Mouse (Mus musculus): ENCODE results near the gene Slc1a2. TPM values are rescaled to one million over a fixed set of nuclear protein-coding genes. Genes with fewer than 3 reads are reported as not detected.

The Slc1a2 gene
- total and polyA plus RNA-seq, 2 experiments from 2014 or later = 0.15 to 0.42 TPM

DNA sequence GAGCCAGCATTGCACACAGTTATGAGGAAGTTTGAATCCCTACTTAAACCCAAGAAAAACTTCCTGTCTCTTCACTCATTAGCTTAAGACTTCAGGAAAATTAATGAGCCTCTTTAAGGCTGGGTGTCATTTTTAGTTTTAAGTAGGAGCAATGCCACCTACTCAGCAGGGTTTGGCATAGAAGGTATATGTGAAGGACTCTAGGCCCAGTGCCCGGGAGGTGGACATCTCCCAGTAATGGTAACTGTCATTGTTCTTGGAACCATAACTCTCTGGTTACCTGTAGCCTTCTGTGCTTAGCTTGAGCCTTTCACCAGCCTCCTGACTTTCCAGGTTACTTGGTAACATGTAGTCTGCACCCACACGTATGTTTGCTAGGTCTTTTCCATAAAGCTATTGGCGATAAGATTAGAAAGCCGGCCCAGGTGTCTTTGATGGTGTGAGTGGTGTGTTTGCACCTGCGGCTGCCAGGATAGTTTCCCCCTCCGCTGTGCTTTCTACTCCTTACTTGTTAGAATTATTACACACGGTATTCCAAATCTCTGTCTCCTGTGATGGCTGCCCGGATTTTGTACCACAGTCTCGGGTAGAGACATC lies 18.4 kb downstream of the Slc1a2 start:
- no peaks in the 10 kb centered on the region for H3K36me3 ChIP-seq (replicated peaks; ENCODE audit: control insufficient read depth, insufficient read depth, low read length)
- H3K27ac ChIP-seq (ENCODE audit: low read depth) = no peak overlapping the region
- no peak overlapping the region for H3K4me2 ChIP-seq (ENCODE audit: low read depth, low read length)
- no peak overlapping the region for H3K9ac ChIP-seq (replicated peaks; ENCODE audit: low read depth, low read length)
- WGBS = 86% methylated on average over 9 of the region's 9 CpGs
- DNase-seq (ENCODE audit: low spot score) = no peak
- H3K4me1 ChIP-seq (ENCODE audit: control insufficient read depth, insufficient read depth) = no peaks in the 10 kb centered on the region
- TF ChIP-seq EP300 (IDR thresholded peaks at IDR 0.05; ENCODE audit: low read depth) (no peak), CTCF (IDR thresholded peaks at IDR 0.05; ENCODE audit: low read depth) (no peak)
- no peaks in the 10 kb centered on the region for H3K27me3 ChIP-seq (ENCODE audit: control insufficient read depth, insufficient read depth, low read length)
- H3K4me3 ChIP-seq (ENCODE audit: low read depth, low read length) = no peak overlapping the region
- no peaks in the 10 kb centered on the region for H3K9me3 ChIP-seq (replicated peaks; ENCODE audit: control insufficient read depth, low read length)
- ATAC-seq (ENCODE audit: insufficient read depth, low read depth) = no peak

DNA sequence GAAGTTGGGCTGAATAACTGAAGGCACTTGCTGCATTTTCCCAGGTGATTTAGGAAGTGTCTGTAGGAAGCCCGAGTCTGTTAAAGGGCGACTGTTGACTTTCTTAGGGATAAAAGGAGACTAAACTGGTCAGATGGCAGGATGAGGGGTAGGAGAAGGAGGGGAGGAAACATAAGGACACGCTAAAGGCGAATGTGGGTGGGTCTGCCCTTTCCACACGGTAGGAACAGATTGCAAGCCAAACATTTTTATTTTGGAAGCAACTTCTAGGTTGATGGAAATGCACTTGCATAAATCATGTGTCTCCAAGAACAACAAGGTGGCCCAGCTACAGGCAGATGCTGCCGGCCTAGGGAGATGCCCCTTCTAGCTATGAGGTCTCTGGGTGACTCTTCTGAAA lies 18.9 kb downstream of the Slc1a2 start:
- no peak for ATAC-seq (ENCODE audit: insufficient read depth, low read depth)

DNA sequence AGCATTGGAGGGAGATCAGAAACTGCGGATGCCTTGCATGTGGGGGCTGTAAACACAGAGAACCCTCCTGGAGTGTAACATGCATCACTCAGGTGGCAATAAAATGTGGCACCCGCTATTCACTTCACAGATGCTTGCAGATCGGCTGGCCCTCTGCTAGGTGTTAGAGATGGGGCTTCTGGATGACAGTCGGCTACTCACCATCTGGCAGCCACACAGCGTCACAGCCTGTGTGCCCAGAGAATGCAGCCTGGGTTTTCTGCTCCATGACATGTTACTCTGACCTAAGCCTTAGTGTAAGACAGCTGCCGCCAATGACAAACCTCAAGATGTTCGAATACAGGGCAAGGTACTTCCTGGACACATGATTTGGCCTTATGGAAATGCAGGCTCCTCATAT lies 22.9 kb downstream of the Slc1a2 start:
- Histone ChIP-seq H3K4me2 (ENCODE audit: low read depth, low read length) (no peak overlapping the region), H3K27ac (ENCODE audit: low read depth) (no peak overlapping the region), H3K36me3 (replicated peaks; ENCODE audit: control insufficient read depth, insufficient read depth, low read length) (no peaks in the 10 kb centered on the region), H3K27me3 (ENCODE audit: control insufficient read depth, insufficient read depth, low read length) (no peaks in the 10 kb centered on the region), H3K4me1 (ENCODE audit: control insufficient read depth, insufficient read depth) (no peaks in the 10 kb centered on the region), H3K9me3 (replicated peaks; ENCODE audit: control insufficient read depth, low read length) (no peaks in the 10 kb centered on the region), H3K9ac (replicated peaks; ENCODE audit: low read depth, low read length) (no peak overlapping the region), H3K4me3 (ENCODE audit: low read depth, low read length) (no peak overlapping the region)
- no peak for TF ChIP-seq EP300 (IDR thresholded peaks at IDR 0.05; ENCODE audit: low read depth)
- no peak for TF ChIP-seq CTCF (IDR thresholded peaks at IDR 0.05; ENCODE audit: low read depth)
- ATAC-seq (ENCODE audit: insufficient read depth, low read depth) = no peak
- no peak for DNase-seq (ENCODE audit: low spot score)
- WGBS = 64% methylated on average over 7 of the region's 7 CpGs

More for the DNA sequence above, 18.9 kb downstream of the Slc1a2 start:
- 76% methylated on average over 6 of the region's 6 CpGs for WGBS
- Histone ChIP-seq H3K4me2 (ENCODE audit: low read depth, low read length) (no peak overlapping the region), H3K9me3 (replicated peaks; ENCODE audit: control insufficient read depth, low read length) (no peaks in the 10 kb centered on the region), H3K27me3 (ENCODE audit: control insufficient read depth, insufficient read depth, low read length) (no peaks in the 10 kb centered on the region), H3K9ac (replicated peaks; ENCODE audit: low read depth, low read length) (no peak overlapping the region), H3K4me3 (ENCODE audit: low read depth, low read length) (no peak overlapping the region), H3K36me3 (replicated peaks; ENCODE audit: control insufficient read depth, insufficient read depth, low read length) (no peaks in the 10 kb centered on the region), H3K27ac (ENCODE audit: low read depth) (no peak overlapping the region), H3K4me1 (ENCODE audit: control insufficient read depth, insufficient read depth) (no peaks in the 10 kb centered on the region)
- no peak for DNase-seq (ENCODE audit: low spot score)
- TF ChIP-seq CTCF (IDR thresholded peaks at IDR 0.05; ENCODE audit: low read depth) (no peak), EP300 (IDR thresholded peaks at IDR 0.05; ENCODE audit: low read depth) (no peak)

DNA sequence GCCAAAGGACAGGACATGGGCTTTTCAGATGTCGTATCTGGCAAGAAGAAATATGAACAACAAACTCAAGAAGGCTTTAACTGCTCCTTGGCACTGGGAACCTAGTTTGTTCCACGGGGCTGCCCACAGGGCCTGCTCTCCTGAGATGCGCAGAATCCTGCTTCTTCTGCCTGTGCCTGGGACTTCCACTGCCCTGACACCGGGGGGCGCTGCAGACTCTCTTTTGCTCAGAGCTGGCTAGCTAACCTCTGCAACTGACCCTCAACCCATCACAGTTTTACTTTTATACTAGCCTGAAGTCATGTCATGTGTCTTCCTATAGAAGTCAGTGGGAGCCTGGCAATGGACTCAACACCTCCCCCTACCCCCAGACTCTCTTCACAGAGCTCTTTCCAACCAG lies 23.7 kb downstream of the Slc1a2 start:
- H3K4me2 ChIP-seq (ENCODE audit: low read depth, low read length) = no peak overlapping the region
- no peak overlapping the region for H3K9ac ChIP-seq (replicated peaks; ENCODE audit: low read depth, low read length)
- H3K27me3 ChIP-seq (ENCODE audit: control insufficient read depth, insufficient read depth, low read length) = no peaks in the 10 kb centered on the region
- no peaks in the 10 kb centered on the region for H3K4me1 ChIP-seq (ENCODE audit: control insufficient read depth, insufficient read depth)
- no peak for DNase-seq (ENCODE audit: low spot score)
- 37% methylated on average over 5 of the region's 5 CpGs for WGBS
- H3K4me3 ChIP-seq (ENCODE audit: low read depth, low read length) = no peak overlapping the region
- no peaks in the 10 kb centered on the region for H3K36me3 ChIP-seq (replicated peaks; ENCODE audit: control insufficient read depth, insufficient read depth, low read length)
- no peak for TF ChIP-seq EP300 (IDR thresholded peaks at IDR 0.05; ENCODE audit: low read depth)
- TF ChIP-seq CTCF (IDR thresholded peaks at IDR 0.05; ENCODE audit: low read depth) = peak; percentile 69
- no peak overlapping the region for H3K27ac ChIP-seq (ENCODE audit: low read depth)
- ATAC-seq (ENCODE audit: insufficient read depth, low read depth) = no peak
- H3K9me3 ChIP-seq (replicated peaks; ENCODE audit: control insufficient read depth, low read length) = no peaks in the 10 kb centered on the region

DNA sequence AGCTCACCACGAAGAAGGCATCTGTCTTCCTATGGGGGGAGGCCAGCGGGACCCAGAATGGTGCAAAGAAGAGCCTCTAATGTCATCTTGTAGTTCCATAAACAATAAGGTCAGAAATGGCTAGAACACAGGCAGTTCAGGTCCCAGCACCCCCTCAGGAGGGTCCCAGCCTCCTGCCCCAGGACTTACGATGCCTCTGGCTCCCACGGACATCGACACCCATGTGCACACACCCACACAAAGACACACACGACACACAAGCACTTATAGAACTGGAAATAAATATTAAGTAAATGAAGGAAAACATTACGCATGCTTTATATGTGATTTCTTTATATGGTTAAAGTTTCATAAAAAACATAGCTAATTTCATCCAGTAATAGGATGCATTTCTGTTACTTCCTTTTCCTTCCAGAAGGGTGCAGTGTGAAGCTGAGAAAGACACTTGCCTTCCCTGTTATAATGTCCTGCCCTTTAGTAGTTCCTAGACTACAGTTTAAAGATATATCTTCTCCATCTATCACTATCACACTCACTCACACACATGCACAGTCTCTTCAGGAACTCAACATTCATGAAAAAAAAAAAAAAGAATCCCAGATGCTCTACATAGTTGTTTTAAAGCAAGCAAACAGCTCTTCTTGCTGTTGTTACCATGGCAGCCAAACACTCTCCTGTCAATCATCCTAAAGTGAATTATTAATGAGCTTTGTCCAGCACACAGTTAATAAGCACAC lies 27.1 kb downstream of the Slc1a2 start:
- Histone ChIP-seq H3K4me3 (ENCODE audit: low read depth, low read length) (no peak overlapping the region), H3K27ac (ENCODE audit: low read depth) (no peak overlapping the region), H3K9me3 (replicated peaks; ENCODE audit: control insufficient read depth, low read length) (no peaks in the 10 kb centered on the region), H3K4me1 (ENCODE audit: control insufficient read depth, insufficient read depth) (no peaks in the 10 kb centered on the region), H3K4me2 (ENCODE audit: low read depth, low read length) (no peak overlapping the region), H3K27me3 (ENCODE audit: control insufficient read depth, insufficient read depth, low read length) (no peaks in the 10 kb centered on the region), H3K9ac (replicated peaks; ENCODE audit: low read depth, low read length) (no peak overlapping the region), H3K36me3 (replicated peaks; ENCODE audit: control insufficient read depth, insufficient read depth, low read length) (no peaks in the 10 kb centered on the region)
- TF ChIP-seq EP300 (IDR thresholded peaks at IDR 0.05; ENCODE audit: low read depth) (no peak), CTCF (IDR thresholded peaks at IDR 0.05; ENCODE audit: low read depth) (peak; percentile 71)
- peak; percentile 41; the same call in 1 of the 2 replicates for ATAC-seq (ENCODE audit: insufficient read depth, low read depth)
- WGBS = 85% methylated on average over 7 of the region's 7 CpGs
- DNase-seq (ENCODE audit: low spot score) = peak; percentile 58
